Mouse (Mus musculus): Measurements from ENCODE around the gene Mapkapk5. TPM values are rescaled to one million over a fixed set of nuclear protein-coding genes. Genes with fewer than 3 reads are reported as not detected.
A peak's percentile ranks its signal among the peaks of the same experiment; 100 is the strongest.

Mapkapk5 gene
- polyA plus RNA-seq, 1 experiment from 2014 or later = 72.2 TPM

DNA sequence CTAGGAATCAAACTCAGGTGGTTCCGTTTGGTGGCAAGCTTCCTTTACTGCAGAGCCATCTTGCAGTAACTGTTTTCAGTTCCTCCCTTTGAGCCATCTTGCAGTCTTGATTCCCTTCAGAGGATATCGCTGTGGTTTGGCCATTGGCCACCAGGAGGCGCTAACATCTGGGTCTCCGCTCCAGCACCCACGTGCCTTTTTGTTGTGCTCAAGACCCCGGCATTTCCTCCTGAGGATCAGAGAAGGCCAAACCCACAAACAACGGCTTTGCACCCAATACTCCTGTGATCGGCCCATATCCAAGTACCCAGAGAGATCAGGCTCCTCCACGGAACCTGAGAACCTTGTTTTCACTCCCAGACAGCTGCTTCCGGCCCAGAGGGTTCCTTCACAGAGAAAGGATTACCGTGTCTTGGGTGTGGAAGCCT, 18.8 kb upstream of the Mapkapk5 start:
- in situ Hi-C loops (cut with MboI; ENCODE audit: low pct_unique_long_range_greater_than_20kb) = loop anchor here (5.0 kb wide), 1 partner anchor 33 kb away; no protein-coding TSS in a partner anchor
- ChIA-PET POLR2A (interaction anchor here (1.6 kb wide), 1 partner anchor 42 kb away, joined by 9 read pairs; no protein-coding TSS in a partner anchor), CTCF (interaction anchor here (0.7 to 2.2 kb wide), 8 partner anchors 12 to 42 kb away, joined by 3 to 10 read pairs (median 6); no protein-coding TSS in a partner anchor)
- ATAC-seq (no peak), DNase-seq (ENCODE audit: low read depth, low spot score) (peak; percentile 42)
- TF ChIP-seq CTCF (IDR thresholded peaks at IDR 0.05) = peak; percentile 97
- no peaks in the 10 kb centered on the region for H3K27me3 ChIP-seq

DNA sequence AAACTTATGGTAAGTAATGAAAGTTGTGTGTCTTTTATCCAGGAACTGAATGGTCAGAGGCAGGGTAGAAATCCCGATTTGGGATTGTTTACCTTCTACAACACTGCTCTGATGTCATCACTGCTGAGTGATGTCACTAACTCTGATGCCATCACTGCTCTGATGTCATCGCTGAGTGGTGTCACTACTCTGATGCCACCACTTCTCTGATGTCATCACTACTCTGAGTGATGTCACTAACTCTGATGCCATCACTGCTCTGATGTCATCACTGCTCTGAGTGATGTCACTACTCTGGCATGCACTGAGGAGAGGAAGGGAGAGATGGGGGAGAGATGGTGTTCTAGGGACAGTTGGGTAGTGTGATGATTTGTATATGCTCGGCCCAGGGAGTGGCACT, 16.7 kb upstream of the Mapkapk5 start:
- H3K27me3 ChIP-seq = peaks cover 12% of the 10 kb centered on the region
- CTCF ChIA-PET = interaction anchor here (0.9 kb wide), 1 partner anchor 16 kb away, joined by 4 read pairs; no protein-coding TSS in a partner anchor
- no peak for TF ChIP-seq CTCF (IDR thresholded peaks at IDR 0.05)
- no peak for DNase-seq (ENCODE audit: low read depth, low spot score)
- no peak for ATAC-seq
- POLR2A ChIA-PET = no interaction called here
- in situ Hi-C loops (cut with MboI; ENCODE audit: low pct_unique_long_range_greater_than_20kb) = loop anchor here (5.0 kb wide), 1 partner anchor 35 kb away; no protein-coding TSS in a partner anchor

DNA sequence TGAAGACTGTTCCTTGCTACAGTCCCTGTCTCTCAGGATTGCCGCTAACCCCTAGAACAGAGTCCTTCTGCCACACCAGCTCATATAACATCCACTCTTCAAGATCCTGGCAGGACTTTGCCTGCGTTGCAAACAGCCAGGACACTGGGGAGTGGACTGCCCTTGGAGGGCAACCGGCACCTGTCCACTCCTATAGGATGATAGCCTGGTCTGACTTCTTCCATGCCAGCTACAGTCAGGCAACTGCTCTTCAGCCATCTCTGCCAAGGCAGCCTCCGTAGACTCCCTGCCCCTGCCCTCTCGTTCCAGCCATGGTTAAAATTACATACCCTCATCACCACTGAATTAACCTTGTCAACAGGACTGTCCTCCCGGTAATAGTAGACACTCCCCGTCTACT, 3.5 kb upstream of the Mapkapk5 start:
- DNase-seq (ENCODE audit: low read depth, low spot score) (no peak), ATAC-seq (no peak)
- in situ Hi-C loops (cut with MboI; ENCODE audit: low pct_unique_long_range_greater_than_20kb) = no loop called here
- ChIA-PET CTCF (no interaction called here), POLR2A (no interaction called here)
- TF ChIP-seq CTCF (IDR thresholded peaks at IDR 0.05) = no peak
- peaks cover 10% of the 10 kb centered on the region for H3K27me3 ChIP-seq

DNA sequence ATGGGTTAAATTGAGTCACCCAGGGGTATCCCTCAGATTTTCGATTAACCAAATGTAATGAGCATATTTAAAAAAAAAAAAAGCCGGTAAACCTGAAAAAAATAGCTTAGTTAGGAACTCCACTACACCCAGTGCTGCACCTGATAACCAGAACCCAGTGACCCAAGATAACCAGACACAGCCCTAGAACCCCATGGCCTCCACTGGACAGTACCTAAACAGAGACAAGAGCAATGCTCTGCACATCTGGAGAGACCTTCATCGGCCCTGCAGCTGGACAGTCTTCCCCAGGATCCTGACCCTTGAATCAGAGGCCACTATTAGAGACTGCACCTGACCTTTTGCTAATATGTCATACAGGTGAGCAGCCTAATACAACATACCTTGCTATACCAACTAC, 1.4 kb upstream of the Mapkapk5 start:
- in situ Hi-C loops (cut with MboI; ENCODE audit: low pct_unique_long_range_greater_than_20kb) = no loop called here
- ChIA-PET CTCF (interaction anchor here (0.7 to 2.0 kb wide), 6 partner anchors 16 to 332 kb away, joined by 3 to 10 read pairs (median 4); no protein-coding TSS in a partner anchor), POLR2A (interaction anchor here (0.9 kb wide), 1 partner anchor 72 kb away, joined by 3 read pairs; no protein-coding TSS in a partner anchor)
- no peak for DNase-seq (ENCODE audit: low read depth, low spot score)
- no peak for ATAC-seq
- TF ChIP-seq CTCF (IDR thresholded peaks at IDR 0.05) = no peak
- peaks cover 5% of the 10 kb centered on the region for H3K27me3 ChIP-seq

DNA sequence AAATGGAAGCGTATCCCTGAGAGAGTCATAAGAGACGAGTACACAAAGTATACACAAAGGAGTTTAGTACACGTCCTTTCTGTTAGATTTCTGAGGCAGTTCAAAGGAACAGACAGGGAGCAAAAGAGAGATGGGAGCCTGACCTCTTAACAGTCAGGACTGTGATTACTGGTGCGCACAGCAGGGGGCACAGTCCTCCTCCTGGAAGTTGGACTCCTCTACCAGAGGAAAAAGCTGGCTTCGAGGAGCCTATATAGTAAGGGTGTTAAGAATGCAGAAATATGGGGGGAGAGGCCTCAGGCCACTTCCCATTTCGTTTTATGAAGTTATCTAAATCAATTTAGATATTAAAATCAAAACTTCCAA, 808 bp upstream of the Mapkapk5 start:
- no peak for ATAC-seq
- CTCF ChIA-PET = interaction anchor here (0.8 to 2.0 kb wide), 3 partner anchors 16 to 40 kb away, joined by 4 to 10 read pairs (median 4); no protein-coding TSS in a partner anchor
- POLR2A ChIA-PET = interaction anchor here (0.9 kb wide), 1 partner anchor 73 kb away, joined by 3 read pairs; no protein-coding TSS in a partner anchor
- peaks cover 5% of the 10 kb centered on the region for H3K27me3 ChIP-seq
- in situ Hi-C loops (cut with MboI; ENCODE audit: low pct_unique_long_range_greater_than_20kb) = no loop called here
- no peak for DNase-seq (ENCODE audit: low read depth, low spot score)
- TF ChIP-seq CTCF (IDR thresholded peaks at IDR 0.05) = peak; percentile 70

DNA sequence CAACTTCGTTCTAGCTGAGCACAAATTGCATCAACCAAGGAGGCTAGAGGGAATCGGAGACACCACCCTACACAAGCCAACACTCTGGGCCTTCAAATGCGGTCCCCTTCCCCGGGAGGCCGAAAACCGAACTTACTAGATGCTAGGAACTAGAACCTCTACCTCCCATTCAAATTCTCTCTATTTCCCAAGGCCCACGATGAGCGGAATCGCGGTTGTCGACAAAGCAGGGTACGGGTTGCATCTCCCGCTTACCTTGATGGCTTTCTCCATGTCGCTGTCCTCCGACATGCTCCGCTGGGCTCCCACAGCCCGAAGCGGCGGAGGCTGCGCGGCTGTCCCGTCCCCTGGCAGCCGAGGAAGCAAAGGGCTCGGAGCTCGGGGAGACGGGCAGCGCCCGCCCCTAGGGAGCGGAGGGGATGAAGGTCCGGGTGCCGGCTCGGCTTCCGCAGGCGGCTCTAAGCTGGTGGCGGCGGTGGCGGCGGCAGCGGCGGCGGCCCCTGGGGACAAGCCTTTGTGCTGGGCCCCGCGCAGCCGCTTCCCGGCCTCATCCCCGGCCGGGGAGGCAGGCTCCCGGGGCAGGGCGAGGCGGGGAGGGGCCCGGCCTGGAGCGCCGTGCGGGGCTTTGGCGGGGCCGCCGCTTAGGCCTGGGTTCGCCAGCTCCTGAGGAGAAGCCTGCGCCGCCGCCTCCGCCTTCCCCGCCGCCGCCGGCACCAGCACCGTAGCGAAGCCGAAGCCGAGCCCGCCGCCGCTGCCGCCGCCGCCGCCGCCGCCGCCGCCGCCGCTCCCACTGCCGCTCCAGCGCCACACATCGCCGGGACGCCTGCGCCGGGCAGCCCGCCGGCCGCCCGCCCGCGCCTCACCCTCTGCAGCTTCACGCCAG, 554 bp downstream of the Mapkapk5 start, which contains the start of the genes Adam1a and Gm42878:
Gene Adam1a (minus strand): TSS at position 573 of the 883 bp plus-strand sequence.
Gene Gm42878 (minus strand): TSS at position 573 of the 883 bp plus-strand sequence.
- POLR2A ChIA-PET = interaction anchor here (0.8 kb wide), 1 partner anchor 48 kb away, joined by 3 read pairs; the partner anchor contains the start of gene Aldh2
- peak; percentile 70 for ATAC-seq
- no peaks in the 10 kb centered on the region for H3K27me3 ChIP-seq
- CTCF ChIA-PET = interaction anchor here (1.5 kb wide), 1 partner anchor 42 kb away, joined by 4 read pairs; no protein-coding TSS in a partner anchor
- in situ Hi-C loops (cut with MboI; ENCODE audit: low pct_unique_long_range_greater_than_20kb) = no loop called here
- no peak for TF ChIP-seq CTCF (IDR thresholded peaks at IDR 0.05)
- DNase-seq (ENCODE audit: low read depth, low spot score) = no peak

DNA sequence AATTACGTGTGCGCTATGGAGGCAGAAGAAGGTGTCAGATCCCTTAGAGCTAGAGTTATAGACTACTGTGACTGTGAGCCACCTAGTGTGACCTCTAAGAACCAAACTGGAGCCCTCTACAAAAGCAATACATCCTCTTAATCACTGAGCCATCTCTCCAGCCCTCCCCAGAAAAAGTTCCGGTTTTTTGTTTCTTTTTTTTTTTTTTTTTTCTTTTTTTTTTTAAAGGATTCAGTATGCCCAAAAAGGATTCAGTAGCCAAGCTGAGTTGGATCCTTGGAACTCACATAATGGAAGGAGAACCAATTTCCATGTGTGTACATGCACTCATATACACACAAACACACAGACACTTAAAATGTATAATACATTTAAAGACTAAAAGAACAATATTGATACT, 2.3 kb downstream of the Mapkapk5 start:
- TF ChIP-seq CTCF (IDR thresholded peaks at IDR 0.05) = no peak
- in situ Hi-C loops (cut with MboI; ENCODE audit: low pct_unique_long_range_greater_than_20kb) = no loop called here
- ATAC-seq (no peak), DNase-seq (ENCODE audit: low read depth, low spot score) (no peak)
- POLR2A ChIA-PET = interaction anchor here (1.2 kb wide), 1 partner anchor 11 kb away, joined by 3 read pairs; no protein-coding TSS in a partner anchor
- H3K27me3 ChIP-seq = no peaks in the 10 kb centered on the region
- CTCF ChIA-PET = interaction anchor here (1.3 to 1.6 kb wide), 5 partner anchors 11 to 63 kb away, joined by 3 to 5 read pairs (median 3); no protein-coding TSS in a partner anchor

DNA sequence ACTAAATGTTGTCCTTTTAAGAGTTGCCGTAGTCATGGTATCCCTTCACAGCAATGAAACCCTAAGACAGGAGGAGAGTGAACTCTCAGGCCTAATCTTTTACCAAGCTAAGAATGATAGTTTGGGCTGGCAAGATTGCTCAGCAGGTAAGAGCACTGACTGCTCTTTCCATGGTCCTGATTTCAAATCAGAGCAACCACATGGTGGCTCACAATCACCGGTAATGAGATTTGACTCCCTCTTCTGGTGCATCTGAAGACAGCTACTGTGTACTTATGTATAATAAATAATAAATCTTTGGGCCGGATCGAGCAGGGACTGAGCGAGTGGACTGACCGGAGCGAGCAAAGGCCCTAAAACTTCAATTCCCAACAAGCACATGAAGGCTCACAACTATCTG, 4.5 kb downstream of the Mapkapk5 start:
- POLR2A ChIA-PET = no interaction called here
- in situ Hi-C loops (cut with MboI; ENCODE audit: low pct_unique_long_range_greater_than_20kb) = no loop called here

DNA sequence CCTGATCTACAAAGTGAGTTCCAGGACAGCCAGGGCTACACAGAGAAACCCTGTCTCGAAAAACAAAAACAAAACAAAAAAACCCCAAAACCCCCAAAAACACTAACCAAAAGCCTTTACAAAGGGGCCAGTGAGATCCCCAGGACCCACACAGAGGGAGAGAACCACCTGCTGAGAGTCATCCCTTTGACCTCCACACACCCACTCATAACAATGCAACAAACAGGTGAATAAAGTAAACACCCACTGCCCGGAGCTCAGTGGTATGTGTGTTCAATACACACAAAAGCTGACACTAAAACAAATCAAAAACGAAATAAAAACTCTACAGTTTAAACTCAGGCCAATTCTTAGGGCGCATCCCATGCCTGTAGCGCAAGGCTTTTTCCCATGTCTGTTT, 5.6 kb downstream of the Mapkapk5 start:
- ATAC-seq (no peak), DNase-seq (ENCODE audit: low read depth, low spot score) (no peak)
- ChIA-PET CTCF (interaction anchor here (1.7 kb wide), 1 partner anchor 66 kb away, joined by 4 read pairs; no protein-coding TSS in a partner anchor), POLR2A (no interaction called here)
- no peaks in the 10 kb centered on the region for H3K27me3 ChIP-seq
- in situ Hi-C loops (cut with MboI; ENCODE audit: low pct_unique_long_range_greater_than_20kb) = no loop called here
- TF ChIP-seq CTCF (IDR thresholded peaks at IDR 0.05) = no peak

More for the DNA sequence above, 4.5 kb downstream of the Mapkapk5 start:
- H3K27me3 ChIP-seq = no peaks in the 10 kb centered on the region
- no peak for TF ChIP-seq CTCF (IDR thresholded peaks at IDR 0.05)
- ATAC-seq (no peak), DNase-seq (ENCODE audit: low read depth, low spot score) (no peak)
- CTCF ChIA-PET = no interaction called here

DNA sequence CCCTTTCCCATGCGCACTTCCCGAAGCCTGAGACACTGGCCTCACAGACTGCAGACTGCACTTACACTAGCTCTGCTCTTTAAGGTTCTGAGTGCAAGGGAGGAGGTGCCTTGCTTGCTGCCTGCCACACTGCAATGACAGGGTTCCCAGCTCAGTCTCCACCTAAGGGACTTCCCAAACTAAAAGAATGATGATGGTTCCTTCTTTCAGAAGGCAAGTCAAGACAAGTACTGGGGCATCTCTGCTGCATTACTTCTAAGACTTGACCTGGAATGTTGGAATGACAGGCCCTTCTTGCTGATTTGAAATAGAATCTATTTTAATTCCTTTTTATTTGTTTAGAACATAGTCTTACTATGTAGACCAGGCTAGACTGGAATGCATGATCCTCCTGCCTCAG, 8.1 kb downstream of the Mapkapk5 start:
- H3K27me3 ChIP-seq = no peaks in the 10 kb centered on the region
- in situ Hi-C loops (cut with MboI; ENCODE audit: low pct_unique_long_range_greater_than_20kb) = no loop called here
- DNase-seq (ENCODE audit: low read depth, low spot score) = no peak
- POLR2A ChIA-PET = no interaction called here
- CTCF ChIA-PET = interaction anchor here (1.3 kb wide), 1 partner anchor 13 kb away, joined by 6 read pairs; no protein-coding TSS in a partner anchor
- TF ChIP-seq CTCF (IDR thresholded peaks at IDR 0.05) = no peak
- no peak for ATAC-seq
